8 mouse cellular contexts compared by ENCODE assay signal in genomic region chr11:120948328-120948727, GRCm38 (mm10). TPM values are rescaled to one million over a fixed set of nuclear protein-coding genes. Genes with fewer than 3 reads are reported as not detected.
DNase-seq lines count a peak whose midpoint lies in the region; ATAC-seq and TF ChIP-seq lines count a peak whose summit lies in the region.

Gene Slc16a3 (plus strand): TSS chr11:120948480.

- H3K4me2 ChIP-seq in kidney, embryonic 14.5 days (replicated peaks; ENCODE audit: low read depth, low read length), result peak within 1 kb of the TSS; percentile 73
- peak within 1 kb of the TSS; percentile 73 for H3K4me2 ChIP-seq in lung, postnatal 0 days (replicated peaks; ENCODE audit: low read depth, low read length)

- no peaks in the 10 kb centered on the region for H3K9me3 ChIP-seq in kidney, embryonic 14.5 days (ENCODE audit: control insufficient read depth, low read length)
- no peaks in the 10 kb centered on the region for H3K9me3 ChIP-seq in hindbrain, embryonic 10.5 days
- no peaks in the 10 kb centered on the region for H3K9me3 ChIP-seq in lung, postnatal 0 days (ENCODE audit: low read length)

- no peak for TF ChIP-seq CTCF in lung, postnatal 0 days (IDR thresholded peaks at IDR 0.05)

- H3K4me3 ChIP-seq in kidney, embryonic 14.5 days (ENCODE audit: low read length), result peak within 1 kb of the TSS; percentile 57
- peak within 1 kb of the TSS; percentile 55 for H3K4me3 ChIP-seq in brown adipose tissue, adult 24 weeks (ENCODE audit: insufficient read depth, low read depth, low read length)
- peak within 1 kb of the TSS; percentile 73 for H3K4me3 ChIP-seq in hindbrain, embryonic 10.5 days
- H3K4me3 ChIP-seq in lung, postnatal 0 days (ENCODE audit: low read depth, low read length), result peak within 1 kb of the TSS; percentile 45

- no peaks in the 10 kb centered on the region for H3K27me3 ChIP-seq in kidney, embryonic 14.5 days (ENCODE audit: control insufficient read depth, insufficient read depth, low read length)
- H3K27me3 ChIP-seq in hindbrain, embryonic 10.5 days (ENCODE audit: insufficient read depth, poor library complexity, severe bottlenecking), result 0 out of 2 replicates have a peak, but pooled peaks cover 3% of the 10 kb centered on the region
- H3K27me3 ChIP-seq in lung, postnatal 0 days (replicated peaks; ENCODE audit: insufficient read depth, low read length), result no peaks in the 10 kb centered on the region

- 23% methylated on average over 12 of the region's 12 CpGs for WGBS in kidney, embryonic 14.5 days
- 31% methylated on average over 12 of the region's 12 CpGs for WGBS in hindbrain, embryonic 10.5 days
- WGBS in lung, postnatal 0 days, result 22% methylated on average over 12 of the region's 12 CpGs

- H3K4me1 ChIP-seq in kidney, embryonic 14.5 days (ENCODE audit: control insufficient read depth, insufficient read depth, low read length), result peaks cover 28% of the 10 kb centered on the region
- peaks cover 10% of the 10 kb centered on the region for H3K4me1 ChIP-seq in brown adipose tissue, adult 24 weeks (ENCODE audit: control insufficient read depth, insufficient read depth, insufficient read length, low read length)
- peaks cover 54% of the 10 kb centered on the region for H3K4me1 ChIP-seq in hindbrain, embryonic 10.5 days (replicated peaks)
- H3K4me1 ChIP-seq in lung, postnatal 0 days (ENCODE audit: insufficient read depth, low read depth, low read length), result peaks cover 25% of the 10 kb centered on the region

- DNase-seq in kidney, adult 18-20 months, result no peak
- DNase-seq in hindbrain, embryonic 10.5 days (ENCODE audit: low spot score), result no peak
- peak; percentile 31 for DNase-seq in lung, postnatal 0 days (ENCODE audit: low spot score)
- no peak for DNase-seq in ovary, adult 18-20 months (ENCODE audit: low spot score)
- DNase-seq in urinary bladder, postnatal 36 days (ENCODE audit: low spot score in 2 of 2), result no peak
- no peak for DNase-seq in right cerebral cortex, postnatal 4 days

- H3K36me3 ChIP-seq in kidney, embryonic 14.5 days (ENCODE audit: control insufficient read depth, insufficient read depth, low read length), result no peaks in the 10 kb centered on the region
- H3K36me3 ChIP-seq in hindbrain, embryonic 10.5 days, result peaks cover 15% of the 10 kb centered on the region
- no peaks in the 10 kb centered on the region for H3K36me3 ChIP-seq in lung, postnatal 0 days (ENCODE audit: insufficient read depth, low read length)

- ATAC-seq in kidney, embryonic 14.5 days (ENCODE audit: low FRiP score, low TSS enrichment), result no peak
- 0 out of 2 replicates have a peak, but pooled peaks have one; percentile 14 for ATAC-seq in lung, postnatal 0 days

- H3K9ac ChIP-seq in kidney, embryonic 14.5 days (ENCODE audit: low read depth, low read length), result peak within 1 kb of the TSS; percentile 66
- H3K9ac ChIP-seq in lung, postnatal 0 days (replicated peaks; ENCODE audit: low read depth), result peak within 1 kb of the TSS; percentile 29; the same call in 1 of the 2 replicates

- peak within 1 kb of the TSS; percentile 47; the same call in 1 of the 2 replicates for H3K27ac ChIP-seq in kidney, embryonic 14.5 days (ENCODE audit: low read depth, low read length)
- no peak within 1 kb of the TSS for H3K27ac ChIP-seq in brown adipose tissue, adult 24 weeks (replicated peaks; ENCODE audit: low read depth, low read length)
- peak within 1 kb of the TSS; percentile 93 for H3K27ac ChIP-seq in hindbrain, embryonic 10.5 days
- no peak within 1 kb of the TSS; the same call in 1 of the 2 replicates for H3K27ac ChIP-seq in lung, postnatal 0 days (ENCODE audit: low read length)

- TF ChIP-seq EP300 in lung, postnatal 0 days (IDR thresholded peaks at IDR 0.05), result no peak

RNA-seq across cellular contexts. Expression of gene Slc16a3, which starts in this region (rescaled TPM):
- polyA plus RNA-seq in kidney, embryonic 14.5 days (2014; fragmentation: Nextera tagmentation; extraction: Ambion mirVana), result 21.8 and 21.9 TPM in 2 replicates
- 1.6 and 2.2 TPM in 2 replicates for polyA plus RNA-seq in brown adipose tissue, adult 24 weeks (2012; ENCODE audit: insufficient read depth, insufficient read length, missing spikeins)
- polyA plus RNA-seq in hindbrain, embryonic 10.5 days (2016; fragmentation: Nextera tagmentation; extraction: Ambion mirVana), result 111 and 204 TPM in 2 replicates
- 10.0 and 10.4 TPM in 2 replicates for polyA plus RNA-seq in lung, postnatal 0 days (2015; fragmentation: Nextera tagmentation; extraction: Ambion mirVana)

Comparison
In these comparisons a context has a peak if more than half of its experiments do, and no peak if none do; other contexts are left out.
1. H3K27ac ChIP-seq: peak in kidney, embryonic 14.5 days (single experiment) and hindbrain, embryonic 10.5 days (single experiment); none in brown adipose tissue, adult 24 weeks (single experiment) and lung, postnatal 0 days (single experiment).
2. Peak in every context shown above with its lines, with median percentiles within 50 percentile points of each other: H3K4me3 ChIP-seq.